Mouse (Mus musculus) neutrophil, adult 5-6 weeks (primary cell): ENCODE data around the gene Fuca1. TPM values are rescaled to one million over a fixed set of nuclear protein-coding genes. Genes with fewer than 3 reads are reported as not detected.

Source experiments
- ATAC-seq: fragments of 151-379, 151-347 bp; 2 replicates; pipeline ENCODE4 v1.8.0; 2017; ENCODE audit warnings: mild to moderate bottlenecking, moderate TSS enrichment; ENCODE audit not compliant: insufficient number of reproducible peaks, poor library complexity, low FRiP score, severe bottlenecking; ENCODE audit errors: extremely low read depth
- total RNA-seq: library from RNA; stranded (forward); fragments of 200-1000 nt; gene quantifications from 2 replicates; pipeline ENCODE4 v1.2.3, GENCODE M21; 2017

Fuca1 gene
- total RNA-seq, 1 experiment from 2014 or later = 366 TPM

GRCm38 (mm10) chr4:135943389-135943788 lies 22.9 kb downstream of the Fuca1 start:
- ATAC-seq = no peak

GRCm38 (mm10) chr4:135945706-135946105 lies 25.2 kb downstream of the Fuca1 start:
- ATAC-seq = peak; percentile 46

- ATAC-seq = peak; percentile 93
These were observed 25.7 kb downstream of the Fuca1 start, which contains the start of gene Hmgcl for GRCm38 (mm10) chr4:135946278-135946658. Gene Hmgcl, plus strand, starts transcription at chr4:135946448.

- no peak for ATAC-seq
These were observed 26.2 kb downstream of the Fuca1 start for GRCm38 (mm10) chr4:135946659-135947301.

GRCm38 (mm10) chr4:135948142-135948541 lies 27.6 kb downstream of the Fuca1 start:
- ATAC-seq = no peak

GRCm38 (mm10) chr4:135949475-135949874 lies 28.9 kb downstream of the Fuca1 start:
- no peak for ATAC-seq

GRCm38 (mm10) chr4:135949911-135950310 lies 29.4 kb downstream of the Fuca1 start:
- no peak for ATAC-seq

- no peak for ATAC-seq
These were observed 29.8 kb downstream of the Fuca1 start for GRCm38 (mm10) chr4:135950365-135950764.

GRCm38 (mm10) chr4:135951505-135951904 lies 31.0 kb downstream of the Fuca1 start:
- no peak for ATAC-seq

- no peak for ATAC-seq
These were observed 32.6 kb downstream of the Fuca1 start for GRCm38 (mm10) chr4:135953179-135953578.

GRCm38 (mm10) chr4:135954241-135954640 lies 33.7 kb downstream of the Fuca1 start:
- peak; percentile 69; the same call in 1 of the 2 replicates for ATAC-seq

- ATAC-seq = no peak
These were observed 35.4 kb downstream of the Fuca1 start for GRCm38 (mm10) chr4:135955886-135956285.

- no peak for ATAC-seq
These were observed 37.8 kb downstream of the Fuca1 start for GRCm38 (mm10) chr4:135958354-135958753.

GRCm38 (mm10) chr4:135960717-135961116 lies 40.2 kb downstream of the Fuca1 start:
- peak; percentile 58 for ATAC-seq

GRCm38 (mm10) chr4:135961709-135962108 lies 41.2 kb downstream of the Fuca1 start:
- no peak for ATAC-seq

GRCm38 (mm10) chr4:135962198-135962597 lies 41.7 kb downstream of the Fuca1 start:
- no peak for ATAC-seq

- no peak for ATAC-seq
These were observed 42.4 kb downstream of the Fuca1 start for GRCm38 (mm10) chr4:135962946-135963345.

- peak; percentile 89 for ATAC-seq
These were observed 43.1 kb downstream of the Fuca1 start, which contains the start of gene Gale for GRCm38 (mm10) chr4:135963457-135964193. Gene Gale, plus strand, starts transcription at chr4:135963727.

GRCm38 (mm10) chr4:135964426-135964825 lies 43.9 kb downstream of the Fuca1 start:
- no peak for ATAC-seq

GRCm38 (mm10) chr4:135965113-135965512 lies 44.6 kb downstream of the Fuca1 start:
- no peak for ATAC-seq
